Mouse (Mus musculus) cerebellum, adult 18-20 months (tissue): ENCODE results near the gene Card19.

Experiments
- DNase-seq, 2 experiments: peaks; one replicate each; pipeline ENCODE4 v3.0.0; 2021

Gene Card19

GRCm38 (mm10) chr13:49215504-49216219 is at the start of gene Card19:
Gene Card19 (minus strand): TSS chr13:49216037.
- peak; percentile 92 to 95 for DNase-seq

GRCm38 (mm10) chr13:49260036-49260722 is 44.3 kb upstream of the Card19 start:
- no peak for DNase-seq

GRCm38 (mm10) chr13:49257819-49258313 is 42.0 kb upstream of the Card19 start:
- DNase-seq, result no peak

- no peak for DNase-seq
Measured at GRCm38 (mm10) chr13:49252746-49253145, 36.9 kb upstream of the Card19 start.

- no peak for DNase-seq
Measured at GRCm38 (mm10) chr13:49252113-49252512, 36.3 kb upstream of the Card19 start.

GRCm38 (mm10) chr13:49250716-49251517 is 35.1 kb upstream of the Card19 start:
- no peak for DNase-seq

GRCm38 (mm10) chr13:49249634-49250033 is 33.8 kb upstream of the Card19 start:
- DNase-seq, result no peak

GRCm38 (mm10) chr13:49248923-49249322 is 33.1 kb upstream of the Card19 start:
- no peak for DNase-seq

GRCm38 (mm10) chr13:49248467-49248862 is 32.6 kb upstream of the Card19 start, which contains the start of gene Susd3:
Gene Susd3 (minus strand): TSS chr13:49248706.
- no peak for DNase-seq

- no peak for DNase-seq
Measured at GRCm38 (mm10) chr13:49247740-49248466, 32.1 kb upstream of the Card19 start.

GRCm38 (mm10) chr13:49247232-49247739 is 31.4 kb upstream of the Card19 start:
- no peak for DNase-seq

- no peak for DNase-seq
Measured at GRCm38 (mm10) chr13:49246626-49247025, 30.8 kb upstream of the Card19 start.

GRCm38 (mm10) chr13:49246011-49246410 is 30.2 kb upstream of the Card19 start:
- DNase-seq, result no peak

- no peak for DNase-seq
Measured at GRCm38 (mm10) chr13:49245251-49245650, 29.4 kb upstream of the Card19 start.

GRCm38 (mm10) chr13:49243492-49243891 is 27.7 kb upstream of the Card19 start:
- DNase-seq, result no peak

GRCm38 (mm10) chr13:49242321-49243065 is 26.7 kb upstream of the Card19 start:
- DNase-seq, result no peak

GRCm38 (mm10) chr13:49238737-49239136 is 22.9 kb upstream of the Card19 start:
- no peak for DNase-seq

- DNase-seq, result no peak
Measured at GRCm38 (mm10) chr13:49237617-49238016, 21.8 kb upstream of the Card19 start.

GRCm38 (mm10) chr13:49234711-49235110 is 18.9 kb upstream of the Card19 start:
- DNase-seq, result no peak

- DNase-seq, result no peak
Measured at GRCm38 (mm10) chr13:49233792-49234572, 18.1 kb upstream of the Card19 start.

- DNase-seq, result no peak
Measured at GRCm38 (mm10) chr13:49225633-49226032, 9.8 kb upstream of the Card19 start.
